Comparison of ENCODE assay signal across 11 mouse cellular contexts in genomic region chr19:47431189-47431931, GRCm38 (mm10). TPM values are rescaled to one million over a fixed set of nuclear protein-coding genes. Genes with fewer than 3 reads are reported as not detected.
DNase-seq lines count a peak whose midpoint lies in the region; ATAC-seq and TF ChIP-seq lines count a peak whose summit lies in the region.
"Had no signal": no experiment of that assay in that cellular context is flagged by ENCODE, and none has a peak within 500 bp of the region (broad histone marks: within the 10 kb centered on the region; RNA-seq: fewer than 3 reads in every experiment).

No protein-coding gene starts in this region.

- H3K9ac ChIP-seq in hindbrain, postnatal 0 days (replicated peaks; ENCODE audit: low read length), result no peak overlapping the region
- H3K9ac ChIP-seq in liver, postnatal 0 days (replicated peaks), result 0 out of 2 replicates have a peak overlapping the region, but pooled peaks have one; percentile 8
- H3K9ac ChIP-seq: embryonic facial prominence, embryonic 15.5 days had no signal

- peak; percentile 84 for TF ChIP-seq EP300 in liver, postnatal 0 days (IDR thresholded peaks at IDR 0.05; ENCODE audit: low read depth)

- peaks cover 6% of the 10 kb centered on the region; the same call in 1 of the 2 replicates for H3K36me3 ChIP-seq in hindbrain, embryonic 10.5 days
- H3K36me3 ChIP-seq in hindbrain, postnatal 0 days (ENCODE audit: insufficient read depth, low read length), result no peaks in the 10 kb centered on the region
- no peaks in the 10 kb centered on the region for H3K36me3 ChIP-seq in liver, postnatal 0 days (replicated peaks; ENCODE audit: insufficient read depth, low read length)

- H3K4me3 ChIP-seq in hindbrain, embryonic 10.5 days, result no peak overlapping the region
- no peak overlapping the region for H3K4me3 ChIP-seq in hindbrain, postnatal 0 days (ENCODE audit: low read length)
- H3K4me3 ChIP-seq in liver, postnatal 0 days (ENCODE audit: low read depth, low read length), result no peak overlapping the region
- H3K4me3 ChIP-seq: embryonic facial prominence, embryonic 15.5 days had no signal

- 66% methylated on average over 11 of the region's 11 CpGs for WGBS in hindbrain, embryonic 10.5 days
- WGBS in hindbrain, postnatal 0 days, result 65% methylated on average over 11 of the region's 11 CpGs
- 49% methylated on average over 11 of the region's 11 CpGs for WGBS in liver, postnatal 0 days (ENCODE audit: insufficient replicate concordance)

- peaks cover 36% of the 10 kb centered on the region for H3K4me1 ChIP-seq in hindbrain, embryonic 10.5 days (replicated peaks)
- no peaks in the 10 kb centered on the region; the same call in 1 of the 2 replicates for H3K4me1 ChIP-seq in hindbrain, postnatal 0 days (ENCODE audit: insufficient read depth, low read length)
- peaks cover 54% of the 10 kb centered on the region for H3K4me1 ChIP-seq in liver, postnatal 0 days (ENCODE audit: insufficient read depth)

- ATAC-seq in hindbrain, postnatal 0 days, result no peak
- peak; percentile 85 for ATAC-seq in erythroid progenitor cell, adult 5-6 weeks (replicated peaks; ENCODE audit: low FRiP score, poor library complexity, severe bottlenecking)
- peak; percentile 81 for ATAC-seq in liver, postnatal 0 days

- no peaks in the 10 kb centered on the region for H3K27me3 ChIP-seq in hindbrain, embryonic 10.5 days (ENCODE audit: insufficient read depth, poor library complexity, severe bottlenecking)
- H3K27me3 ChIP-seq in hindbrain, postnatal 0 days (ENCODE audit: insufficient read depth, low read length), result no peaks in the 10 kb centered on the region
- no peaks in the 10 kb centered on the region for H3K27me3 ChIP-seq in liver, postnatal 0 days (ENCODE audit: insufficient read depth, low read length)
- H3K27me3 ChIP-seq: embryonic facial prominence, embryonic 15.5 days had no signal

- no peaks in the 10 kb centered on the region for H3K9me3 ChIP-seq in hindbrain, embryonic 10.5 days
- H3K9me3 ChIP-seq in hindbrain, postnatal 0 days (ENCODE audit: low read length), result no peaks in the 10 kb centered on the region
- no peaks in the 10 kb centered on the region for H3K9me3 ChIP-seq in liver, postnatal 0 days (ENCODE audit: low read length)
- H3K9me3 ChIP-seq: embryonic facial prominence, embryonic 15.5 days had no signal

- peak overlapping the region; percentile 68; the same call in 1 of the 2 replicates for H3K27ac ChIP-seq in hindbrain, embryonic 10.5 days
- no peak overlapping the region for H3K27ac ChIP-seq in hindbrain, postnatal 0 days
- peak overlapping the region; percentile 60 for H3K27ac ChIP-seq in liver, postnatal 0 days (ENCODE audit: low read depth)
- H3K27ac ChIP-seq: embryonic facial prominence, embryonic 15.5 days had no signal

- TF ChIP-seq CTCF in hindbrain, postnatal 0 days (IDR thresholded peaks at IDR 0.05; ENCODE audit: low read depth), result no peak
- no peak for TF ChIP-seq CTCF in liver, postnatal 0 days (IDR thresholded peaks at IDR 0.05; ENCODE audit: low read depth)

- no peak for DNase-seq in hindbrain, embryonic 10.5 days (ENCODE audit: low spot score)
- DNase-seq in hindbrain, postnatal 0 days (ENCODE audit: low spot score), result no peak
- DNase-seq in c-Kit-negative CD71-positive TER-119-positive erythroid progenitor cells, embryonic 14.5 days (ENCODE audit: low read depth, low spot score), result peak; percentile 68
- no peak for DNase-seq in liver, postnatal 0 days
- DNase-seq in adrenal gland, postnatal 25 days, result no peak
- no peak for DNase-seq in layer of hippocampus, adult 9-11 months
- no peak for DNase-seq in frontal cortex, postnatal 36 days (ENCODE audit: low spot score in 2 of 2)
- DNase-seq: cerebellum, postnatal 14 days; right cerebral cortex, postnatal 14 days had no signal

- no peak overlapping the region for H3K4me2 ChIP-seq in hindbrain, postnatal 0 days (ENCODE audit: low read depth, low read length)
- H3K4me2 ChIP-seq in liver, postnatal 0 days (ENCODE audit: low read depth, low read length), result peak overlapping the region; percentile 18; the same call in 1 of the 2 replicates
- H3K4me2 ChIP-seq: embryonic facial prominence, embryonic 15.5 days had no signal

RNA-seq across cellular contexts. Expression of gene Sh3pxd2a, which starts 32.8 kb away (rescaled TPM):
- 2.7 TPM in 2 replicates for polyA plus RNA-seq in hindbrain, embryonic 10.5 days (2016; fragmentation: Nextera tagmentation; extraction: Ambion mirVana)
- total RNA-seq in hindbrain, postnatal 0 days (2014; rRNA removed), result 21.9 and 25.5 TPM in 2 replicates
- polyA plus RNA-seq in hindbrain, postnatal 0 days (2015; fragmentation: Nextera tagmentation; extraction: Ambion mirVana), result 1.4 and 1.8 TPM in 2 replicates
- total RNA-seq in erythroid progenitor cell, adult 5-6 weeks (2015; ENCODE audit: low replicate concordance), result 3.2 and 6.3 TPM in 2 replicates
- total RNA-seq in erythroid progenitor cell, adult 5-6 weeks (2017; ENCODE audit: low replicate concordance), result 1.0 and 1.1 TPM in 2 replicates
- polyA plus RNA-seq in liver, postnatal 0 days (2015; fragmentation: Nextera tagmentation; extraction: Ambion mirVana), result 0.82 and 0.95 TPM in 2 replicates
- 36.2 and 41.6 TPM in 2 replicates for total RNA-seq in adrenal gland, postnatal 25 days (2021)
